Mouse (Mus musculus) cerebellum, adult 2 months (tissue): ENCODE measurements around the gene Ppfia4. TPM values are rescaled to one million over a fixed set of nuclear protein-coding genes. Genes with fewer than 3 reads are reported as not detected.

Source experiments
- DNase-seq, 2 experiments: peaks; one replicate each; pipeline ENCODE4 v3.0.0; 2021
- H3K27ac ChIP-seq: fragments of 200-500 bp; 2 replicates; pipeline ENCODE4 v1.5.1; 2012; ENCODE audit warnings: low read length, control low read depth, inconsistent platforms; ENCODE audit not compliant: insufficient read depth
- H3K27me3 ChIP-seq: fragments of 200-500 bp; 2 replicates; pipeline ENCODE4 v1.6.1; 2012; ENCODE audit warnings: inconsistent platforms, mild to moderate bottlenecking, low read length, moderate library complexity; ENCODE audit not compliant: control insufficient read depth, insufficient read depth
- H3K4me1 ChIP-seq: fragments of 200-500 bp; 2 replicates; pipeline ENCODE4 v1.6.1; 2011; ENCODE audit warnings: low read length; ENCODE audit not compliant: control insufficient read depth, insufficient read depth
- H3K4me3 ChIP-seq: fragments of 200-500 bp; replicated peaks from 2 replicates; pipeline ENCODE3; 2011; ENCODE audit warnings: mild to moderate bottlenecking, low read depth, low read length, control low read depth; ENCODE audit not compliant: insufficient read depth
- CTCF ChIP-seq: fragments of 200-500 bp; IDR thresholded peaks from 2 replicates; pipeline ENCODE4 v1.5.1; 2011; ENCODE audit warnings: low read depth, mild to moderate bottlenecking, control low read depth, low read length, moderate library complexity, borderline replicate concordance; ENCODE audit not compliant: insufficient read depth
- POLR2A ChIP-seq: fragments of 200-500 bp; IDR thresholded peaks from 2 replicates; pipeline ENCODE4 v1.6.1; 2011; ENCODE audit warnings: low read length, control low read depth, borderline replicate concordance; ENCODE audit not compliant: insufficient read depth
- whole genome bisulfite sequencing: fragments of 180-500 bp; shearing (Covaris S2); methylation state at CpG from one replicate; pipeline ENCODE4 v1.1.7; 2018; 5-methylcytosine and 5-hydroxymethylcytosine counted together
- polyA plus RNA-seq: library from polyadenylated mRNA; depleted of rRNA; stranded (reverse); fragments of >200 nt; gene quantifications from 2 replicates; pipeline ENCODE4 v1.2.3, GENCODE M21; 2012

Gene Ppfia4
- polyA plus RNA-seq, 1 experiment: 192 TPM

- TF ChIP-seq CTCF (no peak), POLR2A (no peak)
- WGBS: under 1% methylated on average over 44 of the region's 44 CpGs
- DNase-seq: no peak
- Histone ChIP-seq H3K27me3 (no peaks in the 10 kb centered on the region), H3K4me1 (peaks cover 3% of the 10 kb centered on the region; the same call in 1 of the 2 replicates), H3K4me3 (peak overlapping the region; percentile 64), H3K27ac (no peak overlapping the region)
Observed at GRCm38 (mm10) chr1:134361195-134361856, 28.6 kb upstream of the Ppfia4 start.

GRCm38 (mm10) chr1:134360656-134361055, 27.9 kb upstream of the Ppfia4 start:
- WGBS: 45% methylated on average over 7 of the region's 7 CpGs
- Histone ChIP-seq H3K27me3 (no peaks in the 10 kb centered on the region), H3K4me3 (peak overlapping the region; percentile 32), H3K4me1 (peaks cover 3% of the 10 kb centered on the region; the same call in 1 of the 2 replicates), H3K27ac (no peak overlapping the region)
- TF ChIP-seq POLR2A (no peak), CTCF (no peak)
- peak in 1 of 2 experiments; percentile 27 for DNase-seq

- DNase-seq: no peak
- 85% methylated on average over 4 of the region's 4 CpGs for WGBS
- H3K4me3 ChIP-seq: no peak overlapping the region
- H3K4me1 ChIP-seq: peaks cover 3% of the 10 kb centered on the region; the same call in 1 of the 2 replicates
- H3K27me3 ChIP-seq: no peaks in the 10 kb centered on the region
- H3K27ac ChIP-seq: no peak overlapping the region
- TF ChIP-seq POLR2A (no peak), CTCF (no peak)
Observed at GRCm38 (mm10) chr1:134357461-134357860, 24.7 kb upstream of the Ppfia4 start.

- DNase-seq: no peak
- no peaks in the 10 kb centered on the region for H3K4me1 ChIP-seq
- 94% methylated on average over 2 of the region's 2 CpGs for WGBS
- no peaks in the 10 kb centered on the region for H3K27me3 ChIP-seq
- no peak overlapping the region for H3K27ac ChIP-seq
- H3K4me3 ChIP-seq: no peak overlapping the region
- TF ChIP-seq POLR2A: no peak
- no peak for TF ChIP-seq CTCF
Observed at GRCm38 (mm10) chr1:134353326-134353725, 20.6 kb upstream of the Ppfia4 start.

- Histone ChIP-seq H3K4me1 (no peaks in the 10 kb centered on the region), H3K4me3 (no peak overlapping the region), H3K27me3 (no peaks in the 10 kb centered on the region), H3K27ac (no peak overlapping the region)
- no peak for TF ChIP-seq CTCF
- TF ChIP-seq POLR2A: no peak
- WGBS: 85% methylated on average over 9 of the region's 9 CpGs
- DNase-seq: no peak
Observed at GRCm38 (mm10) chr1:134347791-134348190, 15.1 kb upstream of the Ppfia4 start.

GRCm38 (mm10) chr1:134345075-134345474, 12.3 kb upstream of the Ppfia4 start:
- TF ChIP-seq CTCF: no peak
- no peak for TF ChIP-seq POLR2A
- Histone ChIP-seq H3K4me1 (peaks cover 3% of the 10 kb centered on the region), H3K4me3 (peak overlapping the region; percentile 35), H3K27ac (peak overlapping the region; percentile 41; the same call in 1 of the 2 replicates), H3K27me3 (no peaks in the 10 kb centered on the region)
- 77% methylated on average over 4 of the region's 4 CpGs for WGBS
- DNase-seq: no peak

- peaks cover 7% of the 10 kb centered on the region for H3K4me1 ChIP-seq
- peak overlapping the region; percentile 94 for H3K27ac ChIP-seq
- peak; percentile 94 to 95 for DNase-seq
- TF ChIP-seq POLR2A (peak; percentile 84), CTCF (no peak)
- 2% methylated on average over 54 of the region's 54 CpGs for WGBS
- peak overlapping the region; percentile 86 for H3K4me3 ChIP-seq
- H3K27me3 ChIP-seq: no peaks in the 10 kb centered on the region
Observed at GRCm38 (mm10) chr1:134344005-134344950, 11.6 kb upstream of the Ppfia4 start.

GRCm38 (mm10) chr1:134343567-134343966, 10.8 kb upstream of the Ppfia4 start:
- 10% methylated on average over 2 of the region's 2 CpGs for WGBS
- no peaks in the 10 kb centered on the region for H3K27me3 ChIP-seq
- TF ChIP-seq CTCF (no peak), POLR2A (peak; percentile 72; the same call in 1 of the 2 replicates)
- H3K4me3 ChIP-seq: peak overlapping the region; percentile 86
- H3K4me1 ChIP-seq: peaks cover 10% of the 10 kb centered on the region
- peak overlapping the region; percentile 94 for H3K27ac ChIP-seq
- DNase-seq: peak; percentile 74 to 79
